ENCODE assay signal across 8 mouse cellular contexts in genomic region chr2:163718951-163719603, GRCm38 (mm10). TPM values are rescaled to one million over a fixed set of nuclear protein-coding genes. Genes with fewer than 3 reads are reported as not detected.
DNase-seq lines count a peak whose midpoint lies in the region; ATAC-seq and TF ChIP-seq lines count a peak whose summit lies in the region.

No protein-coding gene starts in this region.

- no peaks in the 10 kb centered on the region for H3K27me3 ChIP-seq in lung, embryonic 15.5 days
- H3K27me3 ChIP-seq in thymus, adult 2 months (ENCODE audit: control insufficient read depth, insufficient read depth, low read length) = no peaks in the 10 kb centered on the region

- no peak for TF ChIP-seq POLR2A in thymus, adult 2 months (IDR thresholded peaks at IDR 0.05; ENCODE audit: control insufficient read depth, extremely low read depth, insufficient read depth, low read length, poor library complexity)

- no peak overlapping the region for H3K9ac ChIP-seq in lung, embryonic 15.5 days

- H3K4me2 ChIP-seq in lung, embryonic 15.5 days = no peak overlapping the region

- TF ChIP-seq CTCF in thymus, adult 2 months (IDR thresholded peaks at IDR 0.05; ENCODE audit: borderline replicate concordance, control insufficient read depth, extremely low read depth, insufficient read depth, low read length, poor library complexity) = peak; percentile 85; the same call in 1 of the 2 replicates

- no peak overlapping the region for H3K4me3 ChIP-seq in lung, embryonic 15.5 days
- no peak overlapping the region for H3K4me3 ChIP-seq in thymus, adult 2 months (ENCODE audit: control insufficient read depth, insufficient read depth, low read length)

- peak; percentile 49 for DNase-seq in MEL-GATA-1-ER (ENCODE audit: extremely low read depth, low read depth)
- peak; percentile 86 for DNase-seq in cerebellum, adult 8-10 months
- DNase-seq in layer of hippocampus, adult 9-10 months (ENCODE audit: low spot score) = peak; percentile 77
- DNase-seq in ovary, adult 18-20 months (ENCODE audit: low spot score) = peak; percentile 51
- peak; percentile 86 for DNase-seq in thymus, adult 2 months

- H3K9me3 ChIP-seq in lung, embryonic 15.5 days = no peaks in the 10 kb centered on the region

- peak; percentile 81 for ATAC-seq in frontal cortex, adult (ENCODE audit: low TSS enrichment)
- peak; percentile 90 to 92 for ATAC-seq in hematopoietic stem cell, adult 5-6 weeks (replicated peaks in 1 of 2; ENCODE audit: insufficient read depth in 1 of 2, low FRiP score in 2 of 2, low TSS enrichment in 1 of 2, low read depth in 1 of 2, poor library complexity in 2 of 2, severe bottlenecking in 2 of 2)
- peak; percentile 80 for ATAC-seq in lung, embryonic 15.5 days (ENCODE audit: borderline replicate concordance, extremely low read depth, low FRiP score, low TSS enrichment)

- WGBS in lung, embryonic 15.5 days = 36% methylated on average over 9 of the region's 9 CpGs
- WGBS in thymus, adult 2 months = 39% methylated on average over 9 of the region's 9 CpGs

- no peak overlapping the region for H3K27ac ChIP-seq in lung, embryonic 15.5 days
- no peak overlapping the region for H3K27ac ChIP-seq in thymus, adult 2 months (ENCODE audit: control insufficient read depth, insufficient read depth, low read length)

- H3K36me3 ChIP-seq in lung, embryonic 15.5 days = peaks cover 8% of the 10 kb centered on the region; the same call in 1 of the 2 replicates
- 0 out of 2 replicates have a peak, but pooled peaks cover 3% of the 10 kb centered on the region for H3K36me3 ChIP-seq in thymus, adult 2 months (ENCODE audit: control insufficient read depth, insufficient read depth, low read length)

- peaks cover 8% of the 10 kb centered on the region; the same call in 1 of the 2 replicates for H3K4me1 ChIP-seq in lung, embryonic 15.5 days
- H3K4me1 ChIP-seq in thymus, adult 2 months (replicated peaks; ENCODE audit: control insufficient read depth, insufficient read depth, low read length) = peaks cover 26% of the 10 kb centered on the region

RNA-seq across cellular contexts. Expression of gene Ada, which starts 31.0 kb away (rescaled TPM):
- total RNA-seq in hematopoietic stem cell, adult 5-6 weeks (2017) = 28.3 and 33.0 TPM in 2 replicates
- polyA plus RNA-seq in lung, embryonic 15.5 days (2015; fragmentation: Nextera tagmentation; extraction: Ambion mirVana) = 9.4 and 11.4 TPM in 2 replicates
- 46.8 and 51.1 TPM in 2 replicates for polyA plus RNA-seq in thymus, adult 2 months (2012; rRNA removed)
